Mouse (Mus musculus) liver, adult 2 months (tissue): ENCODE data around the gene Dtx4. TPM values are rescaled to one million over a fixed set of nuclear protein-coding genes. Genes with fewer than 3 reads are reported as not detected.
"Not testable (repeated sequence)": the region's sequence is repeated elsewhere in the genome, so short reads cannot be mapped to it uniquely, and the experiment has no call there.

ENCODE experiments used
- DNase-seq: peaks from one replicate; pipeline ENCODE4 v3.0.0-alpha.2; 2011; ENCODE audit warnings: low read depth, low spot score; ENCODE audit errors: extremely low read depth
- H3K27ac ChIP-seq: fragments of 200-500 bp; replicated peaks from 2 replicates; pipeline ENCODE4 v1.5.1; 2012; ENCODE audit warnings: low read depth, mild to moderate bottlenecking, control low read depth, inconsistent platforms, low read length; ENCODE audit not compliant: insufficient read depth
- H3K27me3 ChIP-seq: fragments of 200-500 bp; 2 replicates; pipeline ENCODE4 v1.6.1; 2012; ENCODE audit warnings: mild to moderate bottlenecking, moderate library complexity, low read length, inconsistent platforms; ENCODE audit not compliant: control insufficient read depth, insufficient read depth
- H3K36me3 ChIP-seq: fragments of 200-500 bp; 2 replicates; pipeline ENCODE4 v1.6.1; 2012; ENCODE audit warnings: low read length, inconsistent platforms; ENCODE audit not compliant: control insufficient read depth, insufficient read depth
- H3K4me1 ChIP-seq: fragments of 200-500 bp; 2 replicates; pipeline ENCODE4 v1.6.1; 2011; ENCODE audit warnings: low read length; ENCODE audit not compliant: control insufficient read depth, insufficient read depth
- H3K4me3 ChIP-seq: fragments of 200-500 bp; 2 replicates; pipeline ENCODE4 v1.5.1; 2011; ENCODE audit warnings: low read depth, mild to moderate bottlenecking, control low read depth, low read length, moderate library complexity; ENCODE audit not compliant: insufficient read depth
- H3K79me2 ChIP-seq: fragments of 200-500 bp; 2 replicates; pipeline ENCODE4 v1.6.1; 2012; ENCODE audit warnings: inconsistent platforms, mild to moderate bottlenecking, low read length, moderate library complexity; ENCODE audit not compliant: control insufficient read depth, insufficient read depth
- H3K9ac ChIP-seq: fragments of 200-500 bp; 2 replicates; pipeline ENCODE4 v1.6.1; 2012; ENCODE audit warnings: low read depth, mild to moderate bottlenecking, control low read depth, inconsistent platforms, low read length
- CTCF ChIP-seq: fragments of 200-500 bp; IDR thresholded peaks from 2 replicates; pipeline ENCODE4 v1.5.1; 2011; ENCODE audit warnings: low read depth, low read length, control low read depth
- POLR2A ChIP-seq: fragments of 200-500 bp; IDR thresholded peaks from 2 replicates; pipeline ENCODE4 v1.6.1; 2011; ENCODE audit warnings: low read length, control low read depth; ENCODE audit not compliant: insufficient read depth; ENCODE audit errors: extremely low read depth
- WGBS: fragments of 180-500 bp; shearing (Covaris S2); methylation state at CpG from one replicate; pipeline ENCODE4 v1.1.7; 2018; 5-methylcytosine and 5-hydroxymethylcytosine counted together
- polyA plus RNA-seq: library from polyadenylated mRNA; depleted of rRNA; stranded (reverse); fragments of >200 nt; gene quantifications from 2 replicates; pipeline ENCODE4 v1.2.3, GENCODE M21; 2012; rRNA removed
- total RNA-seq: library from RNA; depleted of rRNA; stranded (reverse); fragments of >200 nt; gene quantifications from 2 replicates; pipeline ENCODE4 v1.2.3, GENCODE M21; 2014; rRNA removed

The Dtx4 gene
- total RNA-seq (1.8 and 3.8 TPM in 2 replicates), polyA plus RNA-seq (6.5 and 7.2 TPM in 2 replicates)

DNA sequence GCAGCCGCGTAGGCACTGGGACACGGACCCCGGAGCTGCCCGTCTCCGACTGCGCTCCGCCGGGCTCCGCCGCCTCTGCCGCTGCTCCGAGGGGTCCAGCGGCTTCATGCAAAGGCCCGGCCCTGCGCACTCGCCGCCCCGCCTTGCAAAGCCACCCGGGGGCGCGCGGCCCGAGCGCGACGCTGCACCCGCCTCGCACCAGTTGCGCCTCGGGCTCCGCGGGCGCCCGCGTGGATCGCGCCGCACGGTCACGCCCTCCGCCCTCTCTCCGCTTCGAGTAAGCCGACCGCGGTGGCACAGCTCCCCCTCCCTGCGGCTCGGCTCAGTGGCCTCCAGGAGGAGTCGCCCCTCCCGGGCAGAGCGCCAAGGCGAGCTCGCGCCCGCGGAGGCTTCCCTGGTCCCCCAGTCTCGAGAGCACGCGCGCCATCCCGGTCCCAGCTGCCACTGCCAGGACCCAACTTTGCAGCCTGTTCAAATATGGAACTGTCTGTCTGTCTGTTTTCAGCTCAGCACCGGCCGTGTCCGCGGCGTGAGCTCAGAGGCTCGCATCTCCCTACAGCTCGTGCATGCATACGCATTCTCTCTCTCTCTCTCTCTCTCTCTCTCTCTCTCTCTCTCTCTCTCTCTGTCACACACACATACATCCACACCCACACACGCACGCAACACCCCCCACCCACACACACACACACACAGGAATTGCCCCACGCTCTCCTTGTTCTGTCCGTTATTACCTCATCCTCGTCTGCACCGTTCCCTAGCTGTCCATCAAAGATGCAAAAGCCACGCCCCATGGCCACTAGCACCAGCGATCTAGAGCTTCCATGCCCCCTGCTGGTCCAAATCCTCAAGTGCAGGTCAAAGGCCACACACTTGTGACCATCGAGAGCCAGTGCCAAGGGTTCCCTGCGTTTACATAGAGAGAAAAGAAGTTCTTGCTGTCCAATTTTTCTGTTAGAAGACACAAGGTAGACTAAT, at the start of gene Dtx4:
Gene Dtx4 (minus strand): TSS at position 85 of the 978 bp plus-strand sequence.
- TF ChIP-seq POLR2A (no peak), CTCF (peak; percentile 98)
- no peaks in the 10 kb centered on the region for H3K36me3 ChIP-seq
- H3K79me2 ChIP-seq, result peaks cover 9% of the 10 kb centered on the region; the same call in 1 of the 2 replicates
- peaks cover 5% of the 10 kb centered on the region for H3K4me1 ChIP-seq
- peak within 1 kb of the TSS; percentile 67 for H3K4me3 ChIP-seq
- H3K27me3 ChIP-seq, result no peaks in the 10 kb centered on the region
- WGBS, result under 1% methylated on average over 79 of the region's 80 CpGs
- peak within 1 kb of the TSS; percentile 89 for H3K9ac ChIP-seq
- H3K27ac ChIP-seq, result peak within 1 kb of the TSS; percentile 18
- DNase-seq, result peak; percentile 90

DNA sequence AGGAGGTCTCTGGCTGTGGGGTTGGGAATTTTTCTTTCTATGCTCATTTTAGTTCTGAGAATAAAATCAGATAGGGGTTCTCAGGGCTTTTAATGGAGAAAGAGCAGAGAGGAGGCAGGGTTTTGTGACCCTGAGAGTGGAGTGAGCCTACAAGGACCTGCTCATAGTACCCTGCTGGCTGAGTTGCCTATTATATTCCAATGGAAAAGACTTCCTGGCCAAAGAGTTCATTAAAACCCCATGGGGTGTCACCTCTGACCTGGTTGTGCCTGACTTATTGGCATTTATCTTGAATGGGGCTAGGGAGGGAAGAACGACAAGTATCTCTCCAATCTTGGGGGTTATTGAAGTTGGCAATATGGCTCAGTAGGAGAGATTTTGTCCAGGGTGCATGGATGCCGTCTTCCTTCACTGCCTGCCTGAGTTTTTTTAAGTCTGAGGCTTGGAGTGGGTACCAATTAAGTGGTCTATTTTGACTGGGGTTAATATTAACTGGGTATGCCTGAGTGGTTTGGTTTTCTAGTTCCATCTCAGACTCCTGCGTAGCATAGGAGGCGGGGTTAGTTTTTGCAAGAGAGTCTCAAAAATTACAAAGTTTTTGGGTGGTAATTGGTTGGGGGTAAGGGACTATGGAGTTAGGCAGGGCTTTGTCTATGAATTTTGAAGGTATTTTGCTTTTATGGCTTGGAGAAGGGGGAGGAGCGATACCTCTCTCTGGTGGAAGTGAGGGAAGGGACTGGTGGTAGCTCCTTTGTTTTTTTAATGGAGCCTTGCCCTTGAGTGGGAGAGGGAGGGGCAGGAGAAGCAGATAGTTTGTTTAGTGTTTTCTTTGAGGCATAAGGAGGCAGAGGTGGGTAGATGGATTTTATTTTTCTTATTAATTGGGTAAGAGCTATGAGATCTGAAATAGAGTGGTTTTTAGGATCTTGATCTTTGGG, 49.0 kb upstream of the Dtx4 start:
- Histone ChIP-seq H3K4me1 (no peaks in the 10 kb centered on the region), H3K36me3 (no peaks in the 10 kb centered on the region), H3K27me3 (no peaks in the 10 kb centered on the region), H3K79me2 (no peaks in the 10 kb centered on the region), H3K27ac (no peak overlapping the region), H3K9ac (no peak overlapping the region), H3K4me3 (no peak overlapping the region)
- DNase-seq, result no peak
- TF ChIP-seq CTCF, result no peak
- no peak for TF ChIP-seq POLR2A
- WGBS, result 75% methylated on average over 5 of the region's 5 CpGs

DNA sequence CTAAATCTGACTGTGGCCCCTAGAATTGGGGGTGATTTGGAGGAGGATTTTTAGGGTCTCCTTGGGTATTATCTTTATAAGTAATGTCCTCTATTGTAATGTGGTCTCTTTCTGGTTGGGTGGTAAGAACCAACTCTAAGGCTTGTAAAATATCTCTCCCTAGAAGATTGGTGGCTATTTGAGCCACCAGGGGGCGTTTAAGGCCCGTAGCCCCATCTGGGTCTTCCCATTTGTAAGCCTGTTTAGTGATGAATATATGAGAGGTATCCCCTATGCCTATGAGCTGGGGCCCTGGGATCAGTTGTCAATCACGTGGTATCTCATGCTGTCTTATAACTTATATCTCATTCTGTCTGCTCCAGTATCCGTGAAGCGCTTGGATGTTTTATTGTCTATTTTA, 47.9 kb upstream of the Dtx4 start:
- TF ChIP-seq CTCF (no peak), POLR2A (no peak)
- H3K79me2 ChIP-seq, result no peaks in the 10 kb centered on the region
- 74% methylated on average over 5 of the region's 5 CpGs for WGBS
- H3K4me1 ChIP-seq, result no peaks in the 10 kb centered on the region
- H3K36me3 ChIP-seq, result no peaks in the 10 kb centered on the region
- DNase-seq, result no peak
- no peak overlapping the region for H3K27ac ChIP-seq
- H3K4me3 ChIP-seq, result no peak overlapping the region
- H3K9ac ChIP-seq, result no peak overlapping the region
- no peaks in the 10 kb centered on the region for H3K27me3 ChIP-seq

- not testable (repeated sequence) for H3K4me3 ChIP-seq, H3K9ac ChIP-seq, H3K27me3 ChIP-seq, H3K4me1 ChIP-seq, H3K79me2 ChIP-seq, DNase-seq, H3K36me3 ChIP-seq, H3K27ac ChIP-seq
- 96% methylated on average over 11 of the region's 11 CpGs for WGBS
Measured at GRCm38 (mm10) chr19:12545440-12545839, 44.2 kb upstream of the Dtx4 start, which contains the start of gene Fam111a. Fam111a (plus strand) TSS chr19:12545740.

DNA sequence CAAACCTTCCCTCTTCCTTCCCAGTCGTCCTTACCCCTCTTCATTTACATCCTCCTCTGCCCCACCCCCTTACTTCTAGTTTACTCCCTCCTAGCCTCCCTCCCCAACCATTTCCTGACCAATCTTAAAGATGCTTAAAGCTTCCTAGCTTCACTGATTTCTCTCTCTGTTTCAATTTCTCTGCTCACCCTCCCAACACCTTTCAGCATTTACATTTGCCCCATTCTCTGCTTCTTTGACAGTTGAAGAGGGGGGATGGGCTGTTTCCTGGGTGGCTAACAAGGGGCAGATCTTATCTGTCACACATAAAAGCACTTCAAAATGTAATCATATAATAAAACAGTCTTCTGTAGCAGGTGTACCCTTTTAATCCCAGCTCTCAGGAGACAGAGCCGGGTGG, 40.4 kb upstream of the Dtx4 start:
- no peaks in the 10 kb centered on the region for H3K79me2 ChIP-seq
- no peak overlapping the region for H3K4me3 ChIP-seq
- H3K27ac ChIP-seq, result no peak overlapping the region
- DNase-seq, result peak; percentile 5
- no peaks in the 10 kb centered on the region for H3K4me1 ChIP-seq
- no peaks in the 10 kb centered on the region for H3K27me3 ChIP-seq
- H3K36me3 ChIP-seq, result no peaks in the 10 kb centered on the region
- no peak for TF ChIP-seq CTCF
- TF ChIP-seq POLR2A, result no peak
- no peak overlapping the region for H3K9ac ChIP-seq
- WGBS, result 29% methylated on average over 2 of the region's 2 CpGs
